In genomic region chr14:37468711-37469110, GRCm38 (mm10) we compare ENCODE assay signal across 20 mouse cellular contexts.
DNase-seq lines count a peak whose midpoint lies in the region.
"Had no signal": no experiment of that assay in that cellular context is flagged by ENCODE, and none has a peak within 500 bp of the region (broad histone marks: within the 10 kb centered on the region; RNA-seq: fewer than 3 reads in every experiment).

No protein-coding gene starts in this region.

- peak; percentile 2 to 23 for DNase-seq in layer of hippocampus, adult 18-20 months (ENCODE audit: low spot score in 2 of 2)
- DNase-seq in layer of hippocampus, postnatal 10 days (ENCODE audit: low spot score in 2 of 2) = no peak
- peak; percentile 17 for DNase-seq in right cerebral cortex, adult 18-20 months
- no peak for DNase-seq in right cerebral cortex, postnatal 4 days
- DNase-seq in left cerebral cortex, postnatal 25 days (ENCODE audit: low spot score in 2 of 2) = peak; percentile 8 to 74
- DNase-seq in urinary bladder, adult 2 months (ENCODE audit: low spot score) = no peak
- DNase-seq: adrenal gland, postnatal 25 days; B cell, adult 2 months; cerebellum, adult 2 months; cerebellum, postnatal 14 days; gastrocnemius, postnatal 25 days; heart, adult 18-20 months; heart, postnatal 36 days; kidney, adult 2 months; kidney, postnatal 36 days; liver; lung, adult 2 months; lung, postnatal 10 days; thymus, adult 2 months; thymus, postnatal 36 days had no signal

- intact Hi-C loops in left cerebral cortex, postnatal 25 days (cut with DNase I) = loop anchor here (1.0 kb wide), 1 partner anchor 102 kb away; no protein-coding TSS in a partner anchor

Comparison
In these comparisons a context has a peak if more than half of its experiments do, and no peak if none do; other contexts are left out.
1. DNase-seq: peak in layer of hippocampus, adult 18-20 months (2 of 2), right cerebral cortex, adult 18-20 months (single experiment) and left cerebral cortex, postnatal 25 days (2 of 2); none in layer of hippocampus, postnatal 10 days (0 of 2), right cerebral cortex, postnatal 4 days (single experiment) and urinary bladder, adult 2 months (single experiment).